Mouse (Mus musculus): ENCODE measurements around the gene Slamf7. TPM values are rescaled to one million over a fixed set of nuclear protein-coding genes. Genes with fewer than 3 reads are reported as not detected.

Slamf7 gene
- polyA plus RNA-seq, 1 experiment, result 1.5 TPM

DNA sequence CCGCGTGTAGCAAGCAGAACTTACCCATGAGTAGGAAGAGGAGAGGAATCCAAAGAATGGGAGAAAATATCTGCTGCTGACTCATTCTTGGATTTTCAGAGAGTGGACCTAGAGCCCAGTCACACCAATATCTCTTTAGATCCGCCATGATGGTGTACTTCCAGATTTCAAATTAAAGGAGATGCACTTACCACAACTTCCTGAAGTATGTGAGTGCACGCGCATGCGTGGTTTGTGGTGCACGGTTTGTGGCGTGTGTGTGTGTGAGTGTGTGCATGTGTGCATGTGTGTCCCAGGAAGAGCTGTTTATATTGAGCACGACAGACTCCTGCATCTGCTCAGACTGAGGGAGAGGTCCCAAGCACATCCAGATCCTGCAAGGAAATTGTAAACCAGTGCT lies 45.7 kb downstream of the Slamf7 start, which contains the start of gene Ly9:
TSS of gene Ly9 (minus strand) at position 235 of the 400 bp plus-strand sequence.
- no peak within 1 kb of the TSS for H3K4me3 ChIP-seq (ENCODE audit: insufficient read depth, low read depth, low read length)
- no peak for DNase-seq
- H3K4me1 ChIP-seq (ENCODE audit: control insufficient read depth, insufficient read depth, low read length), result no peaks in the 10 kb centered on the region
- WGBS, result 84% methylated on average over 9 of the region's 9 CpGs
- no peaks in the 10 kb centered on the region for H3K27me3 ChIP-seq (replicated peaks; ENCODE audit: control insufficient read depth, insufficient read depth, low read length)
- no peaks in the 10 kb centered on the region for H3K36me3 ChIP-seq (ENCODE audit: control insufficient read depth, insufficient read depth, low read length)
- no peak within 1 kb of the TSS for H3K27ac ChIP-seq (ENCODE audit: insufficient read depth, low read depth, low read length)
- TF ChIP-seq CTCF (conservative IDR thresholded peaks at IDR 0.05; ENCODE audit: insufficient read depth, insufficient read length, low read depth, low read length) (no peak), POLR2A (IDR thresholded peaks at IDR 0.05; ENCODE audit: low read depth, low read length) (no peak)

DNA sequence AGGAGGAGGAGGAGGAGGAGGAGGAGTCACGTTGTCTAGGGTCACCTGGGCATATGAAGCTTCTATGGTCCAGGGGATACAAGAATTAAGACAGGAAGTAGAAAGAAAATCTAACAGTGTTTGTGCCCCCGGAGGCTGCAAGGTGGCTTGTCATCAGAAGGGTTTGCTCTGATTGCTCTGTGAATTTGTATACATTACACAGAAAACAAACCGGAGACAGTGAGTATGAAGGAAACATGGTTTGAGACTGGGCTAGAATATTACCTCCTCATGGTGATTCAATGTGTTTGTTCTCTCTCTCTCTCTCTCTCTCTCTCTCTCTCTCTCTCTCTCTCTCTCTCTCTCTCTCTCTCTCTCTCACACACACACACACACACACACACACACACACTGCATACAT lies 46.2 kb downstream of the Slamf7 start:
- Histone ChIP-seq H3K36me3 (ENCODE audit: control insufficient read depth, insufficient read depth, low read length) (no peaks in the 10 kb centered on the region), H3K4me3 (ENCODE audit: insufficient read depth, low read depth, low read length) (no peak overlapping the region), H3K27me3 (replicated peaks; ENCODE audit: control insufficient read depth, insufficient read depth, low read length) (no peaks in the 10 kb centered on the region), H3K27ac (ENCODE audit: insufficient read depth, low read depth, low read length) (no peak overlapping the region), H3K4me1 (ENCODE audit: control insufficient read depth, insufficient read depth, low read length) (no peaks in the 10 kb centered on the region)
- no peak for DNase-seq
- TF ChIP-seq CTCF (conservative IDR thresholded peaks at IDR 0.05; ENCODE audit: insufficient read depth, insufficient read length, low read depth, low read length) (no peak), POLR2A (IDR thresholded peaks at IDR 0.05; ENCODE audit: low read depth, low read length) (no peak)
- 79% methylated on average over 3 of the region's 3 CpGs for WGBS

DNA sequence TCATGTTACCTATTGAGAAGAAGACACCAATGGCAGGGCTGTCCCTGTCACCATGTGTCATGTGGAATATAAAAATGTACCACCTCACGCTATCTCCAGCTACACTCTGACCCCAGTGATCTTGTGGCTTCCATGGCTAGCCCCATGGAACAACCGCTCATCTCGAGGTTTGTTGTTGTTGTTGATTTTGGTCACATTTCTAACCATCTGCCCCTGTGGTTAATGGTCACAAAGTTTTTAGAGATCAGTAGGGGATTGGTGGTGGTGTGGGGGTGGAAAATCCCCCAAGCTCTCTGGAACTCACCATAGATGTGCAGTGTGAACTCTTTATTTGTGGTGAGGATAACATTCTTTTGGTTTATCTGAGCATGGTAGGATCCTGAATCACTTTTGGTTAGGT lies 48.1 kb downstream of the Slamf7 start:
- Histone ChIP-seq H3K4me1 (ENCODE audit: control insufficient read depth, insufficient read depth, low read length) (no peaks in the 10 kb centered on the region), H3K27me3 (replicated peaks; ENCODE audit: control insufficient read depth, insufficient read depth, low read length) (no peaks in the 10 kb centered on the region), H3K36me3 (ENCODE audit: control insufficient read depth, insufficient read depth, low read length) (no peaks in the 10 kb centered on the region), H3K4me3 (ENCODE audit: insufficient read depth, low read depth, low read length) (no peak overlapping the region), H3K27ac (ENCODE audit: insufficient read depth, low read depth, low read length) (no peak overlapping the region)
- 81% methylated on average over 3 of the region's 3 CpGs for WGBS
- TF ChIP-seq CTCF (conservative IDR thresholded peaks at IDR 0.05; ENCODE audit: insufficient read depth, insufficient read length, low read depth, low read length), result no peak
- TF ChIP-seq POLR2A (IDR thresholded peaks at IDR 0.05; ENCODE audit: low read depth, low read length), result no peak
- DNase-seq, result no peak

DNA sequence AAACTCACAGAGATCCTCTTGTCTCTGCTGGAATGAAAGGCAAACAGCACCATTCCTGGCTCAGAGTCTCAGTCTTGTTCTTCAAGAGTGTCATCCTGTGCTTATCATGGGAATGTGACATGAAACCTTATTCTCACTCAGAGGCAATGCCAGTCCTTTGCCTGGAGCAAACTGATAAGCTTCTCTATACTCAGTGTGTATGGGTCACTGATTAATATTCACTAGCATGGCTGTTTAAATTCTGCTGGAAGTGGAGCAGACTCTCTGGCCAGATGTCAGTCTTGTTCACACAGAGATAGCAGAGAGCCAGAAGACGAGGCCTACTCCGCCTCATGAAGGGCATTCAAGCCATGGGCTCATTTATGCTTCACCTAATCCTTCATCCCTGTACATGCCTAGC lies 68.3 kb downstream of the Slamf7 start:
- WGBS, result 88% methylated on average over 2 of the region's 2 CpGs
- Histone ChIP-seq H3K4me3 (ENCODE audit: insufficient read depth, low read depth, low read length) (no peak overlapping the region), H3K36me3 (ENCODE audit: control insufficient read depth, insufficient read depth, low read length) (no peaks in the 10 kb centered on the region), H3K27me3 (replicated peaks; ENCODE audit: control insufficient read depth, insufficient read depth, low read length) (no peaks in the 10 kb centered on the region), H3K4me1 (ENCODE audit: control insufficient read depth, insufficient read depth, low read length) (no peaks in the 10 kb centered on the region), H3K27ac (ENCODE audit: insufficient read depth, low read depth, low read length) (no peak overlapping the region)
- no peak for TF ChIP-seq CTCF (conservative IDR thresholded peaks at IDR 0.05; ENCODE audit: insufficient read depth, insufficient read length, low read depth, low read length)
- TF ChIP-seq POLR2A (IDR thresholded peaks at IDR 0.05; ENCODE audit: low read depth, low read length), result no peak
- no peak for DNase-seq

Other genes with a start within 250 kb of the Slamf7 start
- 56.8 and 59.0 TPM in 2 replicates for gene Usf1, start 241.7 kb downstream of the Slamf7 start, polyA plus RNA-seq (2012; rRNA removed)
- gene Tstd1, start 234.2 kb downstream of the Slamf7 start, polyA plus RNA-seq (2012; rRNA removed), result 77.3 and 79.7 TPM in 2 replicates
- 88.7 and 106 TPM in 2 replicates for gene F11r, start 215.5 kb downstream of the Slamf7 start, polyA plus RNA-seq (2012; rRNA removed)
- 3.2 and 3.3 TPM in 2 replicates for gene Alyref2, start 149.6 kb downstream of the Slamf7 start, polyA plus RNA-seq (2012; rRNA removed)
- gene Itln1, start 117.7 kb downstream of the Slamf7 start, polyA plus RNA-seq (2012; rRNA removed), result not detected in 2 replicates
- gene Cd244a, start 93.8 kb downstream of the Slamf7 start, polyA plus RNA-seq (2012; rRNA removed), result 0.11 and 0.53 TPM in 2 replicates
- gene Ly9, start 45.6 kb downstream of the Slamf7 start, polyA plus RNA-seq (2012; rRNA removed), result 0.54 and 2.2 TPM in 2 replicates
- gene Cd48, start 29.0 kb upstream of the Slamf7 start, polyA plus RNA-seq (2012; rRNA removed), result 2.7 and 4.3 TPM in 2 replicates
- 0.03 and 0.28 TPM in 2 replicates for gene Slamf1, start 114.1 kb upstream of the Slamf7 start, polyA plus RNA-seq (2012; rRNA removed)
- gene Cd84, start 186.7 kb upstream of the Slamf7 start, polyA plus RNA-seq (2012; rRNA removed), result 0.30 and 0.92 TPM in 2 replicates
- 0.05 and 0.11 TPM in 2 replicates for gene Gm10521, start 242.6 kb upstream of the Slamf7 start, polyA plus RNA-seq (2012; rRNA removed)

Measured in kidney, adult 2 months (tissue).